Mouse (Mus musculus) right cerebral cortex, postnatal 10 days (tissue): Measurements from ENCODE around the gene Srebf1.

Source experiments
- DNase-seq, 2 experiments: peaks; one replicate each; pipeline ENCODE4 v3.0.0; 2021; ENCODE audit warnings: low spot score in 2 of 2

Gene Srebf1

DNA sequence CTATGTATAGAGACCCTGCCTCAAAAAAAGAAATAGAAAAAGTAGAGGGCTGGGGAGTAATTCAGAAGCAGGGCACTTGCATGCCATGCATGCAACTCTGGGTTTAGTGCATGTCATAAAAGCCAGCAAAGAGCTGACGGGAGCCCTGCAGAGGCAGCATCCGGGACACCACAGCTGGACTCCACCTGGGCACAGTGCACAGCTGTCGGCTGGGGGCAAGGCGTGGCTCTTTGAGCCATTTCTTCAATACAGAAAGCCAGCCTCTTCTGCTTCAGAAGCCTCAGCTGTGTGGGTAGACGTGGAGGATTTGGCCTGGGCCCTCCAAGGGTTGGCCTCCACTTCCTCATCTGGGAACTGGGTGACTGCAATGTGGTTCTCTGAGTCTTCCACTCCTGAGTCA, 13.0 kb upstream of the Srebf1 start:
- DNase-seq: no peak

DNA sequence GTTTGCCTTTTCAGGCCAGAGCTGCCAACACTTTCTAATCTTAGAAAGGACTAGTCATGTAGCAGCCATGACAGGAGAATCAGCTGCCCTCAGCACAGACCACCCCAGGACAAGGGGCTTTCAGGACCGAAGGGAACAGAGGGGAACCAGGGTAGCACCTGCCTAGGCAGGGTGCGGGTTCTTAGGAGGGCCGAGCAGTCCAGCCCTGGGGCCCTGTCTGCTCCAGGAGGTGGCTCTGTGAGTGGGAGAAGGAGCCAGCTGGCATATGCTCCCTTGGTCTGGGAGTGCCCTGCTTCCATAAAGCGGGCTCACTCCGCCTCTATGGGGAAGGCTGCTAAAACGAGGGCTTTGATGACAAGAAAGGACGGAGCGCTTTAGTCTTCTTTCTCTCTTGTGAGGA, 10.9 kb upstream of the Srebf1 start:
- DNase-seq: peak in 1 of 2 experiments; percentile 61

DNA sequence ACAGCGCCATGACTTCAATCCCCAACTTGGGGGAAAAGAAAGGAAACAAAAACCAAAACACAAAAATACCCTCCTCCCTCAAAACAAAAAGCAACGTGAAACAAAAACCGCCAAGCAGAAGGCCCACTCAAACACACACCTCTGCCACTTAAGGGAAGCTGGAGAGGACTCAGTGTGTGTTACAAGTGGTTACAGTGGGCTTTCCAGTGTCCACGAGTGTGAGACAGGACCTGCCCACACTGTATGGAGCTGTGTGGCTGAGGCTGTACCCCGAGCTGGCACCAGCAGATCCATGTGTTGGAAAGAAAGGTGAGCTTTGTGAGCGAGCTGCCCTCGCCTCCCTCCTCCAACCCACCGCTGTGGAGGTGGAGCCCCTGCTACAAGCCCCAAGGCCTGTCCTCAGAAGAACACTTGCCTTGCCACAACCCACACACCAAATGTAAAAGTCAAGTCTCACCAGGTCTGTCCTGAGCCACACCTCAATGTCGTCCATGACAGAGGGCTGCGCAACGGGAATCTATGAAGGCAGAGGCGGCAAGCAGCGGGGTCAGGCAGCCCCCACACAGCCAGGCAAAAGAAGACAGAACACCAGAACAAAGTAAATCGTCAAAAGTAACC, 10.2 kb upstream of the Srebf1 start:
- DNase-seq: no peak

DNA sequence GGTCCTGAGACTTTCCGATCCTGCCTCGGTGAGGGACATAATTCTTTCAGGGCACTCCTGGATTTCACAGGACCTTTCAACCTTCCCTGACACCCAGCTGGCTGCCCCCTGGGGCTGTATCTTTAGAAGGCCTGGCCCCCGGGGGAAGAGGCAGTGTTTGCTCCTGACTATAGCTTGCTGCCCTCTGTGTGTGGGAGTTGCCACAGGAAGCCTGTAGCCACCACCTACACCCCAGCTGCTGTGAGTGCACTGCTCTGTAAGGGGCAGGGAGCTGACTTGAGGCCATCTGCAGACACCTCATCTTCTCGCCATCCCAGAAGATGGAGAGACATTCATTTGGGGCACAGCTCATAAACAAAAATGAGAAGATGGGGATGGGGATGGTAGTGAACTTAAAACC, 9.6 kb upstream of the Srebf1 start:
- DNase-seq: no peak

DNA sequence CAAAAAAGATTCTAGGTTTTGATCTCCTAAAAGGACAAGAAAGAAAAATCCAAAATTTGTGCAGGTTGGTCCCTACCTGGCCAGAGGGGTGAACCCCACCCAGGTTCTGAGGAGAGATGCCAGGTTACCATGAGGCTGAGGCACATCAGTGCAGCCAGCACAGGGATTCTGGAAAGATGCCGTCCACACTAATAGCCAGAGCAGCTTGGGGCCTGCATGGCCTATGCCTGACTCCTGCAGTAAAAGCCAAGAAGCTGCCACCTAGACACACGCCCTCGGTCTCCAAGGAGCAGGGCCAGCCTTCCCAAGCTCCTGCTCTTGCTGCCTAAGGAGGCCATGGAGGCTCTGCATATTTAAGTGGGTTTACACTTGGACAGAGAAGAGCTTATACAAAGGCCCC, 8.9 kb upstream of the Srebf1 start:
- no peak for DNase-seq

DNA sequence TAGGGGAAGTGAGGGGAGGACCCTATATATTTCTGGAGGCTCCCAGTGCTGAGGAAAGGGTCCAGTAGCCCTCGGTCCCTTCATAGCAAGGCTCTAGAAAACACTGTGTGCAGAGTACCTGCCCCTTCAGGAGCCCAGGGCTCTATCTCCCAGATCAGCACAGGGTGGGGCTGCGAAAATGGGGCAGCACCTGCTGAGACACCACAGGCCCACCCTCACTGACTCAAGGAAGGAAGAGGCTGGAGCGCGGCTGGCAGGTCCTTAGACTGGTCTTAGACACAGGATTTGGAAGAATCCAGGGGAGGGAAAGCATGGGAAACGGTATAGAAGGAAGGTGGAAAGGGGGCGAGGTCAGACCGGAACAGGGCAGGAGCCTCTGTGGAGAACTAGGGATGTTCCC, 8.1 kb upstream of the Srebf1 start:
- DNase-seq: no peak

DNA sequence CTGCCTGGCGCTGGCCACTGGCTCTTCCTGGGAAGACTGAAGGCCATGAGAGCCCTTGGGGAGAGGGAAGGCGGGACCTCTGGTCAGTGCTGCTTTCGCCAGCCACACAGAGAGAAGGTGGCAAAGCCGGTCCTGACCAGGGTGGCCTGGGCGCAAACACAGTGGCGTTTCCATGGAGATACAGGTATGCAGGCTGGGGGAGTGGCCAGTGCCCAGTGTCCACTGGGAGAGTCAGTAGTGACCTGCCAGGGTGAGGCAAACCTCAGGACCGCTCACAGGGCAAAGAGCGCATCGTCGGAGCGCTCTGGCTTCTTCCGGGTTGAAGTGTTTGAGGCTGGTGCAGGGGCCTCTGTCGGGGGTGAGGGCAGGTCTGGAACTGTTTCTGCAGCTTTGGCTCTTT, 7.4 kb upstream of the Srebf1 start:
- no peak for DNase-seq

DNA sequence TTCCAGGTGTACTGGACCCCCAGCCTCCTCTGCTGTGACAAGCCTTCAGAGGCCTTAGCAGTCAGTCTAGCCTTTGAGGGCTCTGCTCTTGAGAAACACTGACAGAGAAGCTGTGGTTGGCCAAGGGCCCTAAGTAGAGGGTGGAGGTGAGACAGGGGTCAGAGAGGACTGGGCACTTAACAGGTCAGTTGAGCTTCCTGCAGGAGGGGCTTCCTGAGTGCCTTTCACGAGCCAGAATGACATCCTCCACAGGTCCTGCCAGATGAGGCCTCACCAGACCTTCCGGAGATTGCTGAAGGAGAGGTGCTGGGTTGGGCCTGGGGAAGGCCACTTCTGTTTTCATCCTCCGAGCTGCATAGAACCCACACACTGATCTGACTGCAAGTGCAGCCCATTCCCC, 6.1 kb upstream of the Srebf1 start:
- DNase-seq: no peak

DNA sequence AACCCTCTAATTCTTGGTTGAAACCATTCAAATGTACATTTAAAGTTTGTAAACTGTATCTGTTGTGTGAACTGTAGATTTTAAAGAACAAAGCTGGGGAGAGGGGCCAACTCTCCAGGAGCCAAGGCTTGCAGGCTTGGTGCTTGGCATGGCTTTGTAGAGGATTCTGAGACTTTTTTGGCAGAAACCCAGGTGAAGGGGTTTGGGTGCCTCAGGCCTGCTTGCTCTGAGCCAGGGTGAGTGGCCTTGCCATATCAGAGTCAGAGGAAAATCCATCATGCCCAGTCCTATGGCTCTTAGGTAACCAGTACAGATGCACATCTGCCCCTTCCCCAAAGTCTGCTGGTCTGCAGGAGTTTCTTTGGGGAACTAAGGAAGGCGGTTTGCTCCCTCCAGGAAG, 3.5 kb upstream of the Srebf1 start:
- DNase-seq: no peak

DNA sequence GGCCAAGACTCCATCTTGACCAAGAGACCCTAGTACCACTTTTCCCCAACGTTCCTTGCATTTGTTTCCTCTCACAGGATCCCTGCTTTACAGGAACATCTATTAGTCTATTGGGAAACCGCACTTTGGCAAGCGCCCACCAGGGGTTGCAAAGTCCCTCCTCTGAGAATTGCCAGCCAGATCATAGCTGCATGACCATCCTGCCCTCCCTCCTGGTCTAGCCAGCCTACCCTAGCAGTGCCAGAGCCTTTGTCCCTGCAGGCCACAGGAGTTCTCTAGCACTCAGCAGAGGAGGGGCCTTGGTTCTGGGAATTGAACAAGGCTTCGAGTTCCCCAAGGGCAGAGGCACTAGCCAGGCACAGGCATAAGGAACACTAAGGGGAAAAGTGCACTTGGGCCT, 2.3 kb upstream of the Srebf1 start:
- DNase-seq: no peak

DNA sequence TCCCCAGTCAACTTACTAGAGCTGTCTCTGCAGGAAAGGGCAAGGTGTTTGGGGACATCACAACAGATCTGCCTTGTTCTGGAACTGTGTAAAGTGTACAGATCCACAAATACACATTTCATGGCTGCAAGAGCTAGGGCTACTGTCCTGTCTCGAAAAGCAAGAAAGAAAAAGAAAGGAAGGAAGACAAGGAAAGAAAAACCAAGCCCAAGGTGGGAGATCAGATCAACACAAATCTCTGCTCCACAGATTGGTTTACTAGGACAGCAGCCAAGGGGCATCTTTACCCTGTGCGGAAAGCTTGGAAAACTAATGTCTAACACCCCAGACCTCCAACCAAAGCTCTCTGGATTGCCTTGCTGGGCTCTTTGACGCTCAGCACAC, 304 bp downstream of the Srebf1 start:
- no peak for DNase-seq

DNA sequence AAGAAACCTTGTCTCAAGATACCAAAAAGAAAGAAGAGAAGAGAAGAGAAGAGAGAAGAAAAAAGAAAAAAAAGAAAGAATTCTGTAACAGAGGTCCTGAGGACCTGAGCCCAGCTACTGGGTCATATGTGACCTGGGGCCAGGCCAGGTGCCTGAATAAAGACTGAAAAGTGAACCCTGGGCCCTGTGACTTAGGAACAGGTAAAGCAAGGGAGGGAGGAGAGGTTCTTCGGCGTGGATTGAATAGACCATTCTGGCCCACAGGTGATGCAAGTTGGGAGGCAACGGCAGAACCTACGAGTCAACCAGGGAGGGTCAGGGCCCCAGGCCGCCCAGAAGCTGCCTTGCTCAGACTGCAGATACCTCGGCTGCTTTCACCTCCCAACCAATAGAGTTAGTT, 956 bp downstream of the Srebf1 start:
- DNase-seq: no peak

DNA sequence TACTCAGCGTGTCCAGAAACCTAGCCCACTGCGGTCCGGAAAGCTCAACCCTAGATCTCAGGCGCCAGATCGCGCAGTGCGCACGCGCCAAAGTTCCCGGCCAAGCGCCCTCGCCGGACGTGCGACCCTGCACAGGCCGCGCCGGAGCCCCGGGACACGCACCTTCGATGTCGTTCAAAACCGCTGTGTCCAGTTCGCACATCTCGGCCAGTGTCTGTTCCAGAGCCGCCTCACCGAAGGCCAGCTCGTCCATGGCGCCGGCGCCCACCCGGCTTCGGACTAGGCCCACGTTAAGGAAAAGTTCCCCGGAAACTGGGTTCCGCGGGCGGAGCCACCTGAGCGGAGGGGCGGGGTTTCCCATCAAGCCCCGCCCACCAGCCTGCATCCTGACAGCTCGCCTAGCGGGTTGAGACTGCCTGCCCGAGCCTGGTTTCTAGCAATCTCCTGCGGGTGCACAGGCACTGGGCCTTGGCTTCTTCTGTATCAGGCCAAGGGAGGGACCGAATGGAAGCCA, 2.0 kb downstream of the Srebf1 start:
- DNase-seq: peak; percentile 89 to 91

DNA sequence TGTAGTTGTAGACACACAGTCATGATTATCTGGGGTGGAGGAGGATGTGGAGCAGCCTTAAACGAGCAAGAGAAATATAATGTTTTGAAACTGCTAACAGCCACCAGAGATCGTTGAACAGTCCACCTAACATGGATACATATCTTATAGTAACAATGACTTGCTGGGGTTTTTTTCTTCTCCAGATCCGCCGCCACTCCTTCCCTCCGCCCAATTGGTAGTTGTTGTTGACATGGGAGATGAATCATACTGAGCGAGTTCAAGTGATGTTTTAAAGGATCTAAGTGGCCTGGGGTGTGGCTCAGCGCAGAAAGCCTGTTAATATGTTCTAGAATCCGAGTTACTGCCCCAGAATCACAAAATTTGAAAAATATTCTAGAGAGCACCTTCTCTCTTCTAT, 2.8 kb downstream of the Srebf1 start:
- no peak for DNase-seq

DNA sequence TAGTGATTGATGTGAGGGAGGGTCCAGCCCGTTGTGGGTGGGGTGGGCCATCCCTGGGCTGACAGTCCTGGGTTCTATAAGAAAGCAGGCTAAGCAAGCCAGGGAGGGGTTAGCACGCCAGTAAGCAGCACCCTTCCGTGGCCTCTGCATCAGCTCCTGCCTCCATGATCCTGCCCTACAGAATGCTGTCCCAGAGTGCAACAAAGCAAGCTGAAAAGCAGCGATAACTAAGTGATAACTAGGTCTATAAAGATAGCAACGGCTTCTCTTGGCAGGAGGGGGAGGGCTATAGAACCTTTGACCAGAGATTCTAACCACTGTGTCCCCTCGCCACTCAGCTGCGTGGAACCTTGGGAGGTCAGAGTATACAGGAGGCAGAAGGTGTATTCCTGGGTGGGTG, 4.9 kb downstream of the Srebf1 start:
- DNase-seq: no peak

DNA sequence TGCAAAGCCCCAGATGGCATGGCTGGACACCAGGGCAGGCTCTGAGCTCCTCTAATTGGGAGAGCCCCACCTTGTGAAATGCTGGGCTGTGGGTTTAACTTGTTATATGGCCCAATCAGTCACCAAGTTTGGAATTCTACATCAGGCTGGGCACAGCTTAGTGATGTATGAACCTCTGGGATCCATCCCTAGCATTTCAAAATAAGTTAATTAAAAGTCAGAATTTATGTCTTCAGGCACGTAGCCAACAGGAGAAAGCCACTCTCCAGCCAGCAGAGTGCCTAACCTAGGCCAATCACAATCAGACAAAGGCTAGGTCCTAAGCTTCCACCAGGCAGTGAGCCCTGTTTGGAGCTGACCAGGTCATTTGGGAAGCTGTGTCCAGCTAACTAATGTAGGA, 5.7 kb downstream of the Srebf1 start:
- DNase-seq: no peak

DNA sequence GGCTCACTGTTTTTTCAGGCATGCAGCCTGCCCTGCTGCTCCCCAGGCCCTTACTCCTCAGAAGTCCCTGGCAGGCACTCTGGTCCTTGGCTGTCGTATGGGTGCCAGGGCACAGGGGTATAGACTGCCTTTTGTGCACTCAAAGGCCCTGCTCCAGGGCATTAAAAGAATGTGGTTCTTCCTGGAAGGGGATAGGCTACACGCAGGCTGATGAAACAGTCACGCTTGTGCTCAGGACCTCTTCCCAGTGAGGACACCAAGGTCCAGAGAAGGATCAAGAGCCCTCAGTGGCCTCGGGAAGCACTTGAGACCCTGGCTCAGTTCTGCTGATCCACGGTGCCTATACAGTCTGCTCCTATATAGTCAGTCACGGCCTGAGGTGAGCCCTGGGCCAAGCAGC, 9.1 kb downstream of the Srebf1 start:
- DNase-seq: no peak

DNA sequence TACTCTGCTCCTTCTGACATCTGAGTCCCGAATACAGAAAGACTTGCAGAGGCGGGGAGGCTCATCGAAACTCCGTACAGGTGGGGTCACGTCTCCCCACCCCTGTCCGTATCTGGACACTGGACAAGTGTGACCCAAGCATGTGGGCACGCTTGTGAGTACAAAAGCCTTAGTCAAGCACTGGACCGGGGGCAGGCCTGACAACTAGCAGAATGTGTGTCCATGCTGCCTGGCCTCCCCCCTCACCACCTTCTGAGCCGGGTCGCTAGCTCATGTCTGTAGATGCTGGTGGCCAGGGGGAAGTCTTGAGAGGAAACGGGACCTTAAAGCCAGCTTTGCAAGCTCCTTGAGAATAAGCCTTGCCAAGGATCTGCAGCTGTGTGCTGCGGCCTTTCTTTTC, 10.6 kb downstream of the Srebf1 start:
- no peak for DNase-seq

DNA sequence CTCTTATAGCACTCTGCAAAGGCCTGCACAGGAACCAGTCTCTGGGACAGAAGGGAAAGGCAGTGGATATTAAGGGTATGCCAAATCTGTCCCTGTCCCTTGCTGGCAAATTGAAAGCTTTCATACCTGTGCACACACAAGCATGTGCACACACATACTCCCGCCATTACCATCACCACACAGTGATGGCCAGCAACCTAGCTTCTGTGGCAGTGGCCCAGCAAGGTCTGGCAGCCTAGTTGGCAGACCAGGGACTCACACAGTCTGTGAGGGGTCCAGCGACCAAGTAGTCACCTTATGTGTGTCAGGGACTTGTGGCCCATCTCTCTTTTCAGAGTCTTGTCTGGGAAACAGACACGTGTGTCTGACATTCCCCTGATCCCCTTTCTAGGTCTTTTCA, 11.2 kb downstream of the Srebf1 start:
- no peak for DNase-seq

DNA sequence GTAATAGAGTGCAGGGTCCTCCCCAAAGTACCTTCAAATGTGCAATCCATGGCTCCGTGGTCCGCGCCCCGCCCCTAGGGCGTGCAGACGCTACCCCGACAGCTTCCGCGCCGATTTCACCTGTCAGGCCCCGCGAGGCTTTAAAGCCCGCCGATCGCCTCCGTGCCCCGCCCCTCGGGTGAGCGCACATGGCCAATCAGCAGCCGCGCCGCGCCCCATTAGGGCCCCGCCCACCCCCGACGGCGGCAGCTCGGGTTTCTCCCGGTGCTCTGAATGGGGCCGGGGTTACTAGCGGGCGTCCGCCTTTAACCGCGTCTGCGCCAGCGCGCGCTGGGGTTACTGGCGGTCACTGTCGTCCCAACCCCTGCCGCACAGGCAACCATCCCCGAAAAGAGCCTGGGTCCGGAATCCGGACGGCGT, 12.1 kb downstream of the Srebf1 start:
- peak; percentile 92 to 93 for DNase-seq

DNA sequence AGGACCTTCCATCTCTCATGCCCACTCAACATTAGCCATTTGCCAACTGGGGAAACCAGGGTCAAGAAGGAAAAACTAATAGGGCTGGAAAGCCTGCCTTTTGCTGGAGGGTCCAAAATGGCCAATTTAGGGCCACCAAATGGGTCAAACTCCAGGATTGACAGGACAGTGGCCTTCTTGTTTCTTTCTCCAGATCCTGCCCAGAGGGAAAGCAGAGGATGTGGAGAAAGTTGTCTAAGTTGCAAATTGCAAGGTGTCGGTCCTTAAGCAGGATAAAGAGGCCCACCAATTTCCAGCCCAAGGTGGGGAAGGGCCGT, 12.5 kb downstream of the Srebf1 start:
- no peak for DNase-seq

DNA sequence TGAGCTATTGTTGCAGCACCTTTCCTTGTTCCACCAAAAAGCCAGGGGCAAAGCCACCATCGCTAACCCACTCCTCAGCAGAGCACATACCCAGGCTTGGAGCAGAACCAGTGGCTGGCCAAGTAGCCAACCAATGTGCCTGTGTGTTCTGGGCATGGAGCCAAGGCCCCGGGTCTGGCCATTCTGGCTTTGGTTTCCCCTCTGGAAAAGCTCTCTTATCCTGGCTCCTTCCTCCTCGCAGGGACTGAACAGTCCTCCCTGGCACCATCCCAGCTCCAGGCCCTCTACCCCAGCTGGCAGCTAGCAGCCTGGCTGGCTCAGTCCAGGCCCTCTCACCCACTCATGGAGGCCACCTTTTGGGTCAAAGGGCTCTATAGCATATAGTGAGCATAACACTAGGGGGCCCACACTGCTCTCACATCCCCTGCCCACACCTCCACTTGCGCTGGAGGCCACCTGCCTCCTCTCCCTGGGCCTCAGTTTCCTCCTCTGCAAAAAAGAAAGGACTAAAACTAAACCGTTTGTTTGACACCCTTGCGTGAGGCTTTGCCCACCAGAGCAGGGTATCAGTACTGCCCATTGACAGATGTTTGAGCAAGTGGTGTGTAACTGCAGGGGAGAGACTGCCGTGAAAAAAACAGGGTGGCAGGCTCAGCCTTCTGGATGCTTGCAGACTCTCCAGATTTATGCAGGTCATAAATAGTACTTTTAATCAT, 13.0 kb downstream of the Srebf1 start:
- peak; percentile 94 for DNase-seq

DNA sequence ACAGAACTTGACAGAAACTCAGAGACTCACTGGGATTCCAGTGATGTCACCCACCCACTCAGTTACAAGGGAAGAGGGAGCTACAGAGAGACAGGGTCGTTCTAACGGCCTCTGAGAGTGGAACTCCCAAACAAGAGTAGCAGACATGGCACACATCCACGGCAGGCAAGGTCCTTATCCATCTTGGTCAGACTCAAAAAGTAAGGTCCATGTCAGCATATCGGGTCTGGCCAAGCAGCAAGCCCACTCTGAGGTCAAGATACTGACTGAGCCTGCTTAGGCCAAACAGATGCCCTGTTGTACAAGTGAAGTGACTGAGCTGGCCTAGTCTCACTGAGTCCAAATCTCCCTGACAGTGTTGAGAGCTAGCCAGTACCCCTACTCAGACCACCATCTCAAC, 13.7 kb downstream of the Srebf1 start:
- no peak for DNase-seq

DNA sequence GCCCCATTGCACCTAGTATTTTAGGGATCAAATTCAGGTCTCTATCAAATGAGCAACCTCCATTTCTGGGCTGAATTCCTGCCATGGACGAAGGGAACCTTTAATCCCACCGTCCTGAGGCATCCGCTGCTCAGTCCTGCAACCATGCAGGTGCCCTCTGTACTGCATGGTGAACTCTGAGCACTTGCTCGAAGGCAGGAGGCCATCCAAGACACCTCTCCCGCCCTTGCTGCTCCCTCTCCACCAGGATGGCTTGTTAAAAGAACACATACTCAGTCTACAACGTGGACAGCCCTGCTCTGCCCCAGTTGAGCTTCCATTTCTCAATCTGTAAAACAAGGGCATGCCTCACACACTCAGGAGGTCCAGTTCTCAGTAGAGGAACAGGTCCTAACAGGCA, 14.2 kb downstream of the Srebf1 start:
- DNase-seq: no peak
